Mouse (Mus musculus) liver, postnatal 0 days (tissue): Measurements from ENCODE around the gene Arl8a.
"Not testable (repeated sequence)": the region's sequence is repeated elsewhere in the genome, so short reads cannot be mapped to it uniquely, and the experiment has no call there.

Experiments used
- CTCF ChIP-seq: sonication (generic); IDR thresholded peaks from 2 replicates; pipeline ENCODE4 v1.5.1; 2016; ENCODE audit warnings: antibody characterized with exemption, low read depth
- EP300 ChIP-seq: IDR thresholded peaks from 2 replicates; pipeline ENCODE4 v1.6.1; 2016; ENCODE audit warnings: antibody characterized with exemption, low read depth, mild to moderate bottlenecking

DNA sequence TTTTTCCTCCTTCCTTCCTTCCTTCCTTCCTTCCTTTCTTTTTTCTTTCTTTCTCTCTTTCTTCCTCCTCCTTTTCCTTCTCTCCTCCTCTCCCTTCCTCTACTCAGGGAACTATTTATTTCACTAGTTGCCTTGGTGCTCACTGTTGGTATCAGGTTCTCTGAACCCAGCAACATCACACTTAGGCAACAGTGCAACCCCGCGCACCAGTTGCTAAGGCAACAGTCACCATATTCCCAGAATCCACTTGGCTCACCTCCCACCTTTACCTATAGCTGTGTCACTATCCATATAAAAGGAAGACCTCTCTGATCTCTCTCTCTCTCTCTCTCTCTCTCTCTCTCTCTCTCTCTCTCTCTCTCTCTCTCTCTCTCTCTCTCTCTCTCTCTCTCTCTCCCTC is 40.4 kb downstream of the Arl8a start:
- TF ChIP-seq CTCF, EP300: not testable (repeated sequence)
